Mouse (Mus musculus) C2C12 (cell line): Measurements from ENCODE around the gene Tbc1d10b.

Experiments used
- CTCF ChIP-seq: IDR thresholded peaks from one replicate; pipeline ENCODE4 v1.5.1; 2011; ENCODE audit not compliant: control insufficient read depth, insufficient read depth, insufficient read length
- FOSL1 ChIP-seq: IDR thresholded peaks from one replicate; pipeline ENCODE4 v1.8.0; 2011; ENCODE audit warnings: mild to moderate bottlenecking, low read length; ENCODE audit not compliant: poor library complexity, insufficient read depth, severe bottlenecking
- MAX ChIP-seq: IDR thresholded peaks from one replicate; pipeline ENCODE4 v1.6.1; 2011; ENCODE audit warnings: mild to moderate bottlenecking, control low read depth
- MYOD1 ChIP-seq: IDR thresholded peaks from one replicate; pipeline ENCODE4 v1.6.1; 2011; ENCODE audit warnings: low read depth; ENCODE audit not compliant: control insufficient read depth, insufficient read length
- MYOG ChIP-seq: IDR thresholded peaks from one replicate; pipeline ENCODE4 v1.6.1; 2011; ENCODE audit not compliant: control insufficient read depth, insufficient read length; ENCODE audit errors: extremely low read depth
- USF1 ChIP-seq: IDR thresholded peaks from one replicate; pipeline ENCODE4 v1.6.1; 2011; ENCODE audit warnings: low read depth, mild to moderate bottlenecking, control low read depth, moderate library complexity

GRCm38 (mm10) chr7:127243870-127244657 is 35.8 kb upstream of the Tbc1d10b start, which contains the start of gene Zfp771:
- TF ChIP-seq CTCF = no peak
- no peak for TF ChIP-seq MYOG
- no peak for TF ChIP-seq USF1
- TF ChIP-seq MAX = peak; percentile 86
- TF ChIP-seq MYOD1 = no peak
- no peak for TF ChIP-seq FOSL1
